Mouse (Mus musculus) cortical plate, adult 2 months (tissue): ENCODE results near the gene Ppp1r27. TPM values are rescaled to one million over a fixed set of nuclear protein-coding genes. Genes with fewer than 3 reads are reported as not detected.
A peak's percentile ranks its signal among the peaks of the same experiment; 100 is the strongest.
"Not testable (repeated sequence)": the region's sequence is repeated elsewhere in the genome, so short reads cannot be mapped to it uniquely, and the experiment has no call there.

Source experiments
- H3K27ac ChIP-seq: fragments of 200-500 bp; 2 replicates; pipeline ENCODE4 v1.5.1; 2012; ENCODE audit warnings: low read length, control low read depth, inconsistent platforms; ENCODE audit not compliant: insufficient read depth
- H3K4me1 ChIP-seq: fragments of 200-500 bp; 2 replicates; pipeline ENCODE4 v1.6.1; 2011; ENCODE audit warnings: low read length; ENCODE audit not compliant: control insufficient read depth, insufficient read depth
- H3K4me3 ChIP-seq: fragments of 200-500 bp; 2 replicates; pipeline ENCODE4 v1.5.1; 2011; ENCODE audit warnings: mild to moderate bottlenecking, low read length, control low read depth; ENCODE audit not compliant: insufficient read depth
- CTCF ChIP-seq: fragments of 200-500 bp; IDR thresholded peaks from 2 replicates; pipeline ENCODE4 v1.5.1; 2011; ENCODE audit warnings: mild to moderate bottlenecking, control low read depth, low read length; ENCODE audit not compliant: insufficient read depth; ENCODE audit errors: extremely low read depth
- POLR2A ChIP-seq: fragments of 200-500 bp; IDR thresholded peaks from 2 replicates; pipeline ENCODE4 v1.6.1; 2011; ENCODE audit warnings: mild to moderate bottlenecking, low read length, control low read depth; ENCODE audit not compliant: insufficient read depth; ENCODE audit errors: extremely low read depth
- polyA plus RNA-seq: library from polyadenylated mRNA; depleted of rRNA; stranded (reverse); fragments of >200 nt; gene quantifications from 2 replicates; pipeline ENCODE4 v1.2.3, GENCODE M21; 2012

The Ppp1r27 gene
- polyA plus RNA-seq, 1 experiment = not detected

- TF ChIP-seq POLR2A (no peak), CTCF (no peak)
- Histone ChIP-seq H3K4me1 (no peaks in the 10 kb centered on the region), H3K4me3 (no peak overlapping the region), H3K27ac (no peak overlapping the region)
Measured at GRCm38 (mm10) chr11:120565114-120565513, 14.2 kb upstream of the Ppp1r27 start.

GRCm38 (mm10) chr11:120562949-120563348 is 12.0 kb upstream of the Ppp1r27 start:
- no peaks in the 10 kb centered on the region for H3K4me1 ChIP-seq
- TF ChIP-seq CTCF (no peak), POLR2A (no peak)
- H3K4me3 ChIP-seq = no peak overlapping the region
- H3K27ac ChIP-seq = no peak overlapping the region

GRCm38 (mm10) chr11:120560952-120561728 is 10.2 kb upstream of the Ppp1r27 start:
- TF ChIP-seq POLR2A (no peak), CTCF (no peak)
- Histone ChIP-seq H3K4me3 (no peak overlapping the region), H3K4me1 (no peaks in the 10 kb centered on the region), H3K27ac (no peak overlapping the region)

- H3K27ac ChIP-seq, H3K4me1 ChIP-seq, H3K4me3 ChIP-seq: not testable (repeated sequence)
Measured at GRCm38 (mm10) chr11:120558843-120559242, 7.9 kb upstream of the Ppp1r27 start.

- Histone ChIP-seq H3K4me3 (no peak overlapping the region), H3K4me1 (peaks cover under 1% of the 10 kb centered on the region; the same call in 1 of the 2 replicates), H3K27ac (peak overlapping the region; percentile 41; the same call in 1 of the 2 replicates)
- TF ChIP-seq CTCF (no peak), POLR2A (no peak)
Measured at GRCm38 (mm10) chr11:120555260-120555659, 4.3 kb upstream of the Ppp1r27 start.

GRCm38 (mm10) chr11:120554834-120555233 is 3.9 kb upstream of the Ppp1r27 start:
- no peak for TF ChIP-seq POLR2A
- no peak for TF ChIP-seq CTCF
- peak overlapping the region; percentile 41; the same call in 1 of the 2 replicates for H3K27ac ChIP-seq
- H3K4me3 ChIP-seq = no peak overlapping the region
- peaks cover 4% of the 10 kb centered on the region; the same call in 1 of the 2 replicates for H3K4me1 ChIP-seq

GRCm38 (mm10) chr11:120552736-120553135 is 1.8 kb upstream of the Ppp1r27 start:
- H3K4me3 ChIP-seq = no peak overlapping the region
- H3K4me1 ChIP-seq = peaks cover 11% of the 10 kb centered on the region
- TF ChIP-seq CTCF = no peak
- no peak for TF ChIP-seq POLR2A
- H3K27ac ChIP-seq = no peak overlapping the region

GRCm38 (mm10) chr11:120549986-120550809 is 734 bp downstream of the Ppp1r27 start:
- H3K27ac ChIP-seq = peak overlapping the region; percentile 85; the same call in 1 of the 2 replicates
- H3K4me1 ChIP-seq = peaks cover 11% of the 10 kb centered on the region
- peak overlapping the region; percentile 96 for H3K4me3 ChIP-seq
- TF ChIP-seq POLR2A = no peak
- no peak for TF ChIP-seq CTCF

- TF ChIP-seq CTCF (no peak), POLR2A (peak; percentile 54; the same call in 1 of the 2 replicates)
- Histone ChIP-seq H3K4me3 (peak within 1 kb of the TSS; percentile 96), H3K27ac (peak within 1 kb of the TSS; percentile 85; the same call in 1 of the 2 replicates), H3K4me1 (peaks cover 11% of the 10 kb centered on the region)
Measured at GRCm38 (mm10) chr11:120549168-120549945, 1.6 kb downstream of the Ppp1r27 start, which contains the start of gene Mcrip1. Gene Mcrip1, minus strand, starts transcription at chr11:120549727.
